Mouse (Mus musculus) intestine, embryonic 14.5 days (tissue): ENCODE results near the gene Foxred1. TPM values are rescaled to one million over a fixed set of nuclear protein-coding genes. Genes with fewer than 3 reads are reported as not detected.

Source experiments
- ATAC-seq: fragments of 200-750 bp; cut with Nextera tagmentation; replicated peaks from 2 replicates; pipeline ENCODE4 v1.8.0; 2017; ENCODE audit warnings: low read depth, moderate number of reproducible peaks, moderate TSS enrichment, moderate library complexity; ENCODE audit not compliant: low FRiP score, low TSS enrichment
- DNase-seq: peaks from one replicate; pipeline ENCODE4 v3.0.0-alpha.2; 2018; ENCODE audit warnings: low spot score
- H3K27ac ChIP-seq: fragments of 300-500 bp; sonication (generic); 2 replicates; pipeline ENCODE4 v1.5.1; 2014; ENCODE audit warnings: low read depth, mild to moderate bottlenecking, control low read depth
- H3K27me3 ChIP-seq: fragments of 300-500 bp; sonication (generic); replicated peaks from 2 replicates; pipeline ENCODE4 v1.6.1; 2014; ENCODE audit warnings: low read length, control low read depth; ENCODE audit not compliant: control insufficient read depth, insufficient read depth
- H3K36me3 ChIP-seq: fragments of 300-500 bp; sonication (generic); 2 replicates; pipeline ENCODE4 v1.6.1; 2014; ENCODE audit warnings: low read length, control low read depth; ENCODE audit not compliant: control insufficient read depth, insufficient read depth
- H3K4me1 ChIP-seq: fragments of 300-500 bp; sonication (generic); replicated peaks from 2 replicates; pipeline ENCODE4 v1.6.1; 2014; ENCODE audit warnings: low read length, control low read depth, mixed read lengths; ENCODE audit not compliant: control insufficient read depth, insufficient read depth
- H3K4me2 ChIP-seq: fragments of 300-500 bp; sonication (generic); 2 replicates; pipeline ENCODE4 v1.6.1; 2014; ENCODE audit warnings: low read length
- H3K4me3 ChIP-seq: fragments of 300-500 bp; sonication (generic); 2 replicates; pipeline ENCODE4 v1.5.1; 2014; ENCODE audit warnings: low read depth, low read length, control low read depth, mixed read lengths
- H3K9ac ChIP-seq: fragments of 300-500 bp; sonication (generic); 2 replicates; pipeline ENCODE4 v1.6.1; 2014; ENCODE audit warnings: mild to moderate bottlenecking, low read length
- H3K9me3 ChIP-seq: fragments of 300-500 bp; sonication (generic); 2 replicates; pipeline ENCODE4 v1.6.1; 2016; ENCODE audit warnings: low read length, control low read depth; ENCODE audit not compliant: control insufficient read depth
- WGBS: fragments of 180-500 bp; shearing (Covaris S2); extraction: QIAGEN DNeasy Blood & Tissue Kit; methylation state at CpG from one replicate; pipeline ENCODE4 v1.1.7; 2014; 5-methylcytosine and 5-hydroxymethylcytosine counted together
- polyA plus RNA-seq: library from polyadenylated mRNA; unstranded; fragments of >200 nt; fragmentation: Nextera tagmentation; extraction: Ambion mirVana; gene quantifications from 2 replicates; pipeline ENCODE4 v1.2.1, GENCODE M21; 2014

Gene Foxred1
- polyA plus RNA-seq, 1 experiment from 2014 or later, result 39.9 TPM

GRCm38 (mm10) chr9:35198945-35199771, 11.7 kb downstream of the Foxred1 start:
- Histone ChIP-seq H3K4me2 (peak overlapping the region; percentile 85), H3K27me3 (no peaks in the 10 kb centered on the region), H3K36me3 (no peaks in the 10 kb centered on the region), H3K4me3 (peak overlapping the region; percentile 61), H3K4me1 (peaks cover 8% of the 10 kb centered on the region), H3K9me3 (no peaks in the 10 kb centered on the region), H3K9ac (peak overlapping the region; percentile 79), H3K27ac (peak overlapping the region; percentile 22; the same call in 1 of the 2 replicates)
- DNase-seq (peak; percentile 55), ATAC-seq (peak; percentile 26)
- WGBS, result 24% methylated on average over 18 of the region's 18 CpGs

GRCm38 (mm10) chr9:35198351-35198750, 12.5 kb downstream of the Foxred1 start:
- no peak for DNase-seq
- Histone ChIP-seq H3K36me3 (no peaks in the 10 kb centered on the region), H3K4me3 (no peak overlapping the region), H3K4me2 (no peak overlapping the region), H3K4me1 (peaks cover 8% of the 10 kb centered on the region), H3K27me3 (no peaks in the 10 kb centered on the region), H3K27ac (no peak overlapping the region), H3K9me3 (no peaks in the 10 kb centered on the region), H3K9ac (no peak overlapping the region)
- no peak for ATAC-seq
- 81% methylated on average over 10 of the region's 10 CpGs for WGBS

GRCm38 (mm10) chr9:35197625-35198024, 13.2 kb downstream of the Foxred1 start:
- WGBS, result 93% methylated on average over 3 of the region's 3 CpGs
- ATAC-seq (no peak), DNase-seq (no peak)
- H3K4me3 ChIP-seq, result no peak overlapping the region
- no peak overlapping the region for H3K27ac ChIP-seq
- no peak overlapping the region for H3K4me2 ChIP-seq
- no peaks in the 10 kb centered on the region for H3K27me3 ChIP-seq
- no peak overlapping the region for H3K9ac ChIP-seq
- peaks cover 8% of the 10 kb centered on the region for H3K4me1 ChIP-seq
- H3K36me3 ChIP-seq, result no peaks in the 10 kb centered on the region
- H3K9me3 ChIP-seq, result no peaks in the 10 kb centered on the region

- Histone ChIP-seq H3K4me3 (no peak overlapping the region), H3K27me3 (no peaks in the 10 kb centered on the region), H3K4me1 (no peaks in the 10 kb centered on the region), H3K27ac (no peak overlapping the region), H3K36me3 (peaks cover 21% of the 10 kb centered on the region), H3K9me3 (no peaks in the 10 kb centered on the region), H3K4me2 (no peak overlapping the region), H3K9ac (no peak overlapping the region)
- DNase-seq (no peak), ATAC-seq (no peak)
- WGBS, result 97% methylated on average over 3 of the region's 3 CpGs
Measured at GRCm38 (mm10) chr9:35194048-35194447, 16.8 kb downstream of the Foxred1 start.

GRCm38 (mm10) chr9:35192983-35193542, 17.8 kb downstream of the Foxred1 start:
- WGBS, result 80% methylated on average over 11 of the region's 11 CpGs
- Histone ChIP-seq H3K36me3 (peaks cover 31% of the 10 kb centered on the region), H3K27me3 (no peaks in the 10 kb centered on the region), H3K9me3 (no peaks in the 10 kb centered on the region), H3K4me1 (no peaks in the 10 kb centered on the region), H3K4me3 (no peak overlapping the region), H3K9ac (no peak overlapping the region), H3K4me2 (no peak overlapping the region), H3K27ac (no peak overlapping the region)
- ATAC-seq (no peak), DNase-seq (no peak)

- Histone ChIP-seq H3K4me1 (no peaks in the 10 kb centered on the region), H3K36me3 (peaks cover 46% of the 10 kb centered on the region), H3K27ac (no peak overlapping the region), H3K27me3 (no peaks in the 10 kb centered on the region), H3K9me3 (no peaks in the 10 kb centered on the region), H3K9ac (no peak overlapping the region), H3K4me2 (no peak overlapping the region), H3K4me3 (no peak overlapping the region)
- WGBS, result 83% methylated on average over 22 of the region's 22 CpGs
- no peak for DNase-seq
- no peak for ATAC-seq
Measured at GRCm38 (mm10) chr9:35188700-35189099, 22.2 kb downstream of the Foxred1 start.

GRCm38 (mm10) chr9:35187351-35187903, 23.4 kb downstream of the Foxred1 start:
- Histone ChIP-seq H3K27ac (no peak overlapping the region), H3K4me2 (no peak overlapping the region), H3K9ac (no peak overlapping the region), H3K4me1 (no peaks in the 10 kb centered on the region), H3K27me3 (no peaks in the 10 kb centered on the region), H3K4me3 (no peak overlapping the region), H3K36me3 (peaks cover 46% of the 10 kb centered on the region), H3K9me3 (no peaks in the 10 kb centered on the region)
- ATAC-seq (no peak), DNase-seq (no peak)
- 90% methylated on average over 10 of the region's 10 CpGs for WGBS

GRCm38 (mm10) chr9:35186430-35186829, 24.4 kb downstream of the Foxred1 start:
- Histone ChIP-seq H3K9ac (no peak overlapping the region), H3K4me2 (no peak overlapping the region), H3K4me3 (no peak overlapping the region), H3K27ac (no peak overlapping the region), H3K27me3 (no peaks in the 10 kb centered on the region), H3K4me1 (no peaks in the 10 kb centered on the region), H3K36me3 (peaks cover 46% of the 10 kb centered on the region), H3K9me3 (no peaks in the 10 kb centered on the region)
- DNase-seq (no peak), ATAC-seq (no peak)
- 83% methylated on average over 3 of the region's 4 CpGs for WGBS
